Mouse (Mus musculus) spleen, postnatal 4 days (tissue): ENCODE results near the gene Itgae.

ENCODE experiments used
- DNase-seq, 2 experiments: peaks; one replicate each; pipeline ENCODE4 v3.0.0; 2022; ENCODE audit warnings: low spot score in 2 of 2

Gene Itgae

GRCm38 (mm10) chr11:73146975-73147365 is 56.6 kb downstream of the Itgae start:
- no peak for DNase-seq

- no peak for DNase-seq
Measured at GRCm38 (mm10) chr11:73148209-73148608, 57.8 kb downstream of the Itgae start.

GRCm38 (mm10) chr11:73155071-73155470 is 64.7 kb downstream of the Itgae start:
- DNase-seq, result no peak

GRCm38 (mm10) chr11:73159957-73160810 is 69.8 kb downstream of the Itgae start, which contains the start of gene P2rx5:
Gene P2rx5, plus strand, starts transcription at chr11:73160421.
- DNase-seq, result no peak

GRCm38 (mm10) chr11:73160811-73161200 is 70.4 kb downstream of the Itgae start:
- DNase-seq, result no peak

- DNase-seq, result no peak
Measured at GRCm38 (mm10) chr11:73161616-73162015, 71.2 kb downstream of the Itgae start.

GRCm38 (mm10) chr11:73162284-73162683 is 71.9 kb downstream of the Itgae start:
- DNase-seq, result no peak

GRCm38 (mm10) chr11:73168071-73168470 is 77.7 kb downstream of the Itgae start:
- no peak for DNase-seq

GRCm38 (mm10) chr11:73168576-73168975 is 78.2 kb downstream of the Itgae start:
- DNase-seq, result no peak

- peak; percentile 54 to 81 for DNase-seq
Measured at GRCm38 (mm10) chr11:73169231-73169630, 78.8 kb downstream of the Itgae start.

- no peak for DNase-seq
Measured at GRCm38 (mm10) chr11:73172186-73172585, 81.8 kb downstream of the Itgae start.

- DNase-seq, result no peak
Measured at GRCm38 (mm10) chr11:73175612-73176011, 85.2 kb downstream of the Itgae start.

- DNase-seq, result no peak
Measured at GRCm38 (mm10) chr11:73176186-73176585, 85.8 kb downstream of the Itgae start.

- DNase-seq, result peak; percentile 97 to 98
Measured at GRCm38 (mm10) chr11:73176608-73177508, 86.5 kb downstream of the Itgae start, which contains the start of the genes Emc6 and Tax1bp3. Gene Emc6, minus strand, starts transcription at chr11:73177037. Gene Tax1bp3, plus strand, starts transcription at chr11:73177083.

- peak; percentile 56 to 77 for DNase-seq
Measured at GRCm38 (mm10) chr11:73177509-73177875, 87.1 kb downstream of the Itgae start.

- DNase-seq, result no peak
Measured at GRCm38 (mm10) chr11:73177895-73178294, 87.5 kb downstream of the Itgae start.

GRCm38 (mm10) chr11:73185872-73186615 is 95.7 kb downstream of the Itgae start:
- DNase-seq, result no peak

- DNase-seq, result no peak
Measured at GRCm38 (mm10) chr11:73187231-73187630, 96.8 kb downstream of the Itgae start.

- no peak for DNase-seq
Measured at GRCm38 (mm10) chr11:73193047-73193446, 102.7 kb downstream of the Itgae start.

GRCm38 (mm10) chr11:73194444-73194843 is 104.1 kb downstream of the Itgae start:
- DNase-seq, result no peak
